Mouse (Mus musculus) E14TG2a.4 (cell line): ENCODE measurements around the gene Scube1.

ENCODE experiments used
- CTCF ChIP-seq: conservative IDR thresholded peaks from 2 replicates; pipeline ENCODE4 v1.5.1; 2014; ENCODE audit warnings: low read length
- NANOG ChIP-seq: IDR thresholded peaks from 2 replicates; pipeline ENCODE4 v1.6.1; 2014; ENCODE audit warnings: borderline replicate concordance, low read length, mixed read lengths
- POU5F1 ChIP-seq: IDR thresholded peaks from 2 replicates; pipeline ENCODE4 v1.6.1; 2014; ENCODE audit warnings: low read length, borderline replicate concordance

DNA sequence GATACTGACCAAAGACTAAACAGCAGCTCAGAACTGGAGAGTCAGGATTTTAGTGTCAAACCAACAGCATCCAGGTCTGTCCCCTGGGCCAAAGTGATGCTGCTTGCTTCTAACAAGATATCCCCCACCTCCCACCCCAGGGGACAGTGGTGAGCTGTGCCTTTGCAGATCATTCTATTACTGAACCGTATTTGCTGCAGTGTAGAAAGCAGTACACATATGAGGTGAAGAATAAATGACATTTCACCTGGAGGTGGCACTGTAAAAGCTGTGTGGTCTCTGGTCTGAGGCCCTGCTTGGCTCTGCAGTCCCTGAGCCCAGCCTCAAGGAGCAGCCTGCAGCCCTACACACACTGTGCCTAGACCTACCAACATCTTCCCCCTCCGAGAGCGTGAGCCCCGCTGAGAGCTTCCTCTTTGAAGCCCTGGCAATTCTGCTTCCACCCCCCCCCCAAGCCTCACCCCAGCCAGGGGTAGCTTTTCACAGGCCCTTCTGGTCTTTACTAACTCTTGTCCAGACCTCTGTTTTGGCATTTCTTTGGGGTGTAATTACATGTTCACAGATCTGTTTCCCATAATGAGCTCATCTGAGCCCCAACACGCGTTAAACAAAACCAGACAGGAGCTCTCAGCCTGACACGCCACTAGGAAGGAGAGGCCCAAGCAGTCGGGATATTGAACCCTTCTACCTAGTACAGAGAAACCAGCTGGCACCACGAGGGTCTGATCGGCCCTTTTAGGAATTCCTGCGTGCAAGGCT, 24.8 kb downstream of the Scube1 start:
- TF ChIP-seq CTCF (no peak), POU5F1 (no peak), NANOG (no peak)
